Mouse (Mus musculus) large intestine, adult 2 months (tissue): ENCODE measurements around the gene Hcst. TPM values are rescaled to one million over a fixed set of nuclear protein-coding genes. Genes with fewer than 3 reads are reported as not detected.
A peak's percentile ranks its signal among the peaks of the same experiment; 100 is the strongest.

ENCODE experiments used
- DNase-seq: peaks from one replicate; pipeline ENCODE4 v3.0.0-alpha.2; 2012; ENCODE audit warnings: low read depth, low spot score
- WGBS: fragments of 180-500 bp; shearing (Covaris S2); methylation state at CpG from one replicate; pipeline ENCODE4 v1.1.7; 2018; 5-methylcytosine and 5-hydroxymethylcytosine counted together
- polyA plus RNA-seq: library from polyadenylated mRNA; depleted of rRNA; stranded (reverse); fragments of >200 nt; gene quantifications from 2 replicates; pipeline ENCODE4 v1.2.3, GENCODE M21; 2012; rRNA removed

Hcst gene
- polyA plus RNA-seq, 1 experiment, result 18.0 TPM

GRCm38 (mm10) chr7:30393631-30394030 lies 26.0 kb downstream of the Hcst start:
- DNase-seq, result no peak
- 84% methylated on average over 4 of the region's 4 CpGs for WGBS

GRCm38 (mm10) chr7:30392746-30393520 lies 26.7 kb downstream of the Hcst start:
- no peak for DNase-seq
- WGBS, result 60% methylated on average over 4 of the region's 4 CpGs

GRCm38 (mm10) chr7:30384106-30384505 lies 35.5 kb downstream of the Hcst start:
- no peak for DNase-seq
- 89% methylated on average over 9 of the region's 9 CpGs for WGBS

GRCm38 (mm10) chr7:30380061-30380460 lies 39.6 kb downstream of the Hcst start:
- WGBS, result 20% methylated on average over 5 of the region's 5 CpGs
- no peak for DNase-seq

GRCm38 (mm10) chr7:30373501-30373962 lies 46.1 kb downstream of the Hcst start:
- WGBS, result 1% methylated on average over 21 of the region's 21 CpGs
- peak; percentile 79 for DNase-seq

Other genes with a start within 250 kb of the Hcst start
- gene Cox7a1, start 235.7 kb downstream of the Hcst start, polyA plus RNA-seq, result 90.2 and 179 TPM in 2 replicates
- 636 and 641 TPM in 2 replicates for gene Capns1, start 221.0 kb downstream of the Hcst start, polyA plus RNA-seq
- 100 and 106 TPM in 2 replicates for gene Polr2i, start 187.9 kb downstream of the Hcst start, polyA plus RNA-seq
- 56.3 and 57.3 TPM in 2 replicates for gene Tbcb, start 187.6 kb downstream of the Hcst start, polyA plus RNA-seq
- 0.18 TPM in 1 of 2 replicates, not detected in the other for gene Ovol3, start 184.1 kb downstream of the Hcst start, polyA plus RNA-seq
- 0.15 TPM in 1 of 2 replicates, not detected in the other for gene Thap8, start 139.8 kb downstream of the Hcst start, polyA plus RNA-seq
- gene Wdr62, start 139.4 kb downstream of the Hcst start, polyA plus RNA-seq, result 14.0 and 16.5 TPM in 2 replicates
- 4.0 and 4.9 TPM in 2 replicates for gene Clip3, start 128.1 kb downstream of the Hcst start, polyA plus RNA-seq
- 81.0 and 96.8 TPM in 2 replicates for gene Alkbh6, start 111.1 kb downstream of the Hcst start, polyA plus RNA-seq
- 18.4 and 23.2 TPM in 2 replicates for gene Syne4, start 105.0 kb downstream of the Hcst start, polyA plus RNA-seq
- 0.31 and 0.74 TPM in 2 replicates for gene E130208F15Rik, start 98.1 kb downstream of the Hcst start, polyA plus RNA-seq
- 12.1 and 13.9 TPM in 2 replicates for gene Sdhaf1, start 96.0 kb downstream of the Hcst start, polyA plus RNA-seq
- 12.7 and 13.1 TPM in 2 replicates for gene Lrfn3, start 57.1 kb downstream of the Hcst start, polyA plus RNA-seq
- 109 and 121 TPM in 2 replicates for gene Tyrobp, start 6.1 kb downstream of the Hcst start, polyA plus RNA-seq
- 8.6 and 9.0 TPM in 2 replicates for gene Nfkbid, start 1.9 kb upstream of the Hcst start, polyA plus RNA-seq
- 54.6 and 86.3 TPM in 2 replicates for gene Aplp1, start 25.7 kb upstream of the Hcst start, polyA plus RNA-seq
- gene Kirrel2, start 37.8 kb upstream of the Hcst start, polyA plus RNA-seq, result 0.06 and 0.08 TPM in 2 replicates
- gene Nphs1, start 38.5 kb upstream of the Hcst start, polyA plus RNA-seq, result 0.17 and 0.18 TPM in 2 replicates
- gene Prodh2, start 73.8 kb upstream of the Hcst start, polyA plus RNA-seq, result 1.6 and 7.7 TPM in 2 replicates
- gene Arhgap33, start 115.2 kb upstream of the Hcst start, polyA plus RNA-seq, result 5.1 and 9.4 TPM in 2 replicates
- 84.8 and 94.7 TPM in 2 replicates for gene Hspb6, start 132.3 kb upstream of the Hcst start, polyA plus RNA-seq
- 4.3 and 7.3 TPM in 2 replicates for gene Proser3, start 132.4 kb upstream of the Hcst start, polyA plus RNA-seq
- 44.9 and 45.8 TPM in 2 replicates for gene Lin37, start 140.0 kb upstream of the Hcst start, polyA plus RNA-seq
- 46.2 and 48.2 TPM in 2 replicates for gene U2af1l4, start 143.4 kb upstream of the Hcst start, polyA plus RNA-seq
- 2.1 TPM in 2 replicates for gene Gm49396, start 143.5 kb upstream of the Hcst start, polyA plus RNA-seq
- 186 and 239 TPM in 2 replicates for gene Psenen, start 143.8 kb upstream of the Hcst start, polyA plus RNA-seq
- 9.2 and 10.3 TPM in 2 replicates for gene Igflr1, start 145.6 kb upstream of the Hcst start, polyA plus RNA-seq
- 31.5 and 37.2 TPM in 2 replicates for gene Kmt2b, start 168.9 kb upstream of the Hcst start, polyA plus RNA-seq
- 2.1 and 2.2 TPM in 2 replicates for gene Zbtb32, start 179.1 kb upstream of the Hcst start, polyA plus RNA-seq
- 6.7 and 8.0 TPM in 2 replicates for gene Upk1a, start 193.0 kb upstream of the Hcst start, polyA plus RNA-seq
- 933 and 1,035 TPM in 2 replicates for gene Cox6b1, start 206.3 kb upstream of the Hcst start, polyA plus RNA-seq
- gene Etv2, start 216.0 kb upstream of the Hcst start, polyA plus RNA-seq, result not detected in 2 replicates
- gene Rbm42, start 230.5 kb upstream of the Hcst start, polyA plus RNA-seq, result 52.1 and 56.3 TPM in 2 replicates
- gene Haus5, start 245.1 kb upstream of the Hcst start, polyA plus RNA-seq, result 10.0 and 12.7 TPM in 2 replicates